Mouse (Mus musculus): ENCODE results near the gene Olfr1387. TPM values are rescaled to one million over a fixed set of nuclear protein-coding genes. Genes with fewer than 3 reads are reported as not detected.
"Not testable (repeated sequence)": the region's sequence is repeated elsewhere in the genome, so short reads cannot be mapped to it uniquely, and the experiment has no call there.

The Olfr1387 gene
- polyA plus RNA-seq (2015; fragmentation: Nextera tagmentation; extraction: Ambion mirVana), result not detected in 2 replicates

DNA sequence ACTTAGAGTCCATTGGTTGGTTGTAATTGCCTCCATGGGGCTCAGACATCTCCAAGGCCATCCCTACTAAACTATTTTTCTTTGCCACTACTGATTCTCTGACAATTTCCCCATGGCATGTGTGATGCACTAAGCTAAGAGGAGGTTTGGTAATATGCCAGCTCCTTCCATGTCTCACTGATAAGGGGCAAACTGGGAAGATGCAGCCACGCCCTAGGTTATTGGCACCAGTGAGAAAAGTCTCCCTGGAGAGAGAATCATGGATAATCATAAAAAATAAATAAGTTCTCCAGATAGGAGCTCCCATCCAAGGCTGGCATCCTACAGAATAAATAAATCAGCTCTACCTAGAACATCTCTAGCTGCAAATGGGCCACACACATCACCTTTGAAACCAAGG is at the start of gene Olfr1387:
Gene Olfr1387 (plus strand): TSS at position 301 of the 400 bp plus-strand sequence.
- DNase-seq (ENCODE audit: low spot score), result no peak

DNA sequence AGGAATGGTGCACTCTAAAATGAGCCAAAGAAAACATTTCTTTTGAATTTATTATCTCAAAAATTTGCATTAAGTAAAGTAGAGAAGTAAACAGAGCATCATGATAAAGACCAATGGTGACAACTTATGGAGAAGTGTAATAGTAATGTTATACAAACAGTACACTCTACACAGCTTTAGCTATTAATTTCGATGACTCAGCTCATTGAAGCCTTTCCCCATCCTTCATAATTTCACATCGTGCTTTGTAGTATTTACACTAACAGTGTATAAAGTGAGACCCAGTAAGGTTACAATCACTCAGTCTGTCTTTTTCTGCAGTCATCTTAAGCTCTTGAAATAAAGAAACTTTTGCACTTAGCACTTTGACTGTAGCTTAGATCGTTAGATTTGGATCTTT is 48.4 kb upstream of the Olfr1387 start:
- DNase-seq (ENCODE audit: low spot score), result no peak

DNA sequence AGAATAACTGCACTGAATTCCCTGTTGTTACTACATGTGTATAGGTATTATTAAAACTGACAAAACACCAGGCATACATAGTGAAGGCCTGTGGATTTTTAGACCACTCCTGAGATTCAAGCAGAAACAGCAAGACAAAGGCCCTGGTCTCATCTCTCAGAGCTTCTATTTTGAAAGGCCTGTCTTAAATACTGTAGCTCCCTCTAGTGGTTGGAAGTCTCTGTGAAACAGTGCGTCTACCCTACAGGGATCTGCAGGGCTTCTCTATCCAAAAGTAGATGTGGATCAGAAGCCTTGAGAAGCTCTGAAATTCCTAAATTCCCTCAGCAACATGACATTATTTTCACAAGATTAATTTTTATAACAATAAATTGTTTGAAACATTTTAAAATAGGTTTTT is 44.6 kb upstream of the Olfr1387 start:
- DNase-seq (ENCODE audit: low spot score), result peak; percentile 44

DNA sequence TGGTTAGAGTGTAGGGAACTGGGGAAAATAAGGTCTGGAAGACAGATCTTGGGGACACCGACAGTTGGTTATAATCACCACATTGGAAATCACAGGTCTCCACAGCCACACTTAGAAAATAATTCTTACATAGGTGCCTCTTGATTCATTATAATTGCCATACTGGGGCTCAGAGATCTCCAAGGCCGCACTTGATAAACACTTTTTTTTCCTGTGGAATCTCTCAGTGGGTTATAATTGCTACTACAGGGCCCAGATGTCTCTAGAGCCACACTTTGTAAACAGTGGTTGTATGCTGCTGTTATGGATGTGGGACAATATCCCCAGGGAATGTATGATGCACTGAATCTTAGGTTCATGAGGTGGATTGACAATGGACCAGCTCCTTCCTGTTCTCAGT is 32.4 kb upstream of the Olfr1387 start, which contains the start of gene Olfr1389:
Gene Olfr1389 (plus strand): TSS at position 301 of the 400 bp plus-strand sequence.
- no peak for DNase-seq (ENCODE audit: low spot score)

DNA sequence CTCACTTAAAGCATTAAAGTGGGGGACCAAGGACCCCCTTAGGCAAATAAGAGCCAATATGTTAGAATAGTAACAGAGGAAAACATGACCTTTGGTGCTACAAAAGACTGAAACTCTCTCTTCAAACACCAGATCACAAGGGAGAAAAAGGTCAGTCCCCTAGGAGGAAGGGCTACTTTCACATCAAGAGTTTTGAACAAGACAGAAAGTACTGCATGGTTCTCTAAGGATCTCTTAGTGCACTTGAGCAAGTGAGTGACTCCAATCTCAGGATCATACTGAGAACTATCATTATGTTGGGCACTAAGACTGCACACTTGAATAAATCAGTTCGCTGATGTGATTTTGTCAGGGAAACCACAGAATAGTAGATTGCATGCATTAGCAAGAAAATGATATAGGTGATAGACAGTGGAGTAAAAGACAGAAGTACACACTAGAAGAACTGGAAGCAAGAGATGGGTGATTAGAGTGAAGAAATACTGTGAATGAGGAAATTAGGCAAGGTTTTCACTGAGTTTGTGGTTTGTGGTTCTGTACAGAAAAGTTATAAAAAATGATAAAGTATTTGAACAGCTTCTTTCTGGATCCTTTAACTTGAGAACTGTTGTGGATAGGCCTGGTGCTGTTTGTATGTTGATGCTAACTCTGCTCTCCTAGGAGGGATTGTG is 29.8 kb upstream of the Olfr1387 start:
- no peak for DNase-seq (ENCODE audit: low spot score)

DNA sequence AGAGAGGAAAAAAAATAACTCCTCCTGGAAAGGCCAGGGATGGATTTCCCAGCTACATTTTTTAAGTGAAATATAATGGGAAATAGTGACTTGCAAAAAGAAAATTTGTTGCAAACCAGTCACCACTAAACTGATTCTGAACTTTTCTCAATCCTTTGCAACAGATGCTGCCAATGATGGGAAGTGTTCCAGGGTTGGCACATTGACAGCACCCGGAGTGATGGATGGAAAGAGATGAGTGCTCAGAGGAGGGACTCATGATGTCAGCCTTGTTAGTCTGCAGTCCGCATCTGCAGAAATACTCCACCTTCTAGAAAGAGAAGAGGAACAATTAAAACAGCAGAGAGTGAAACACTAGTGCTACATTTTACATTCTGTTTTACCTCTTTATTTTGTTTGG is 25.5 kb upstream of the Olfr1387 start:
- DNase-seq (ENCODE audit: low spot score), result no peak

DNA sequence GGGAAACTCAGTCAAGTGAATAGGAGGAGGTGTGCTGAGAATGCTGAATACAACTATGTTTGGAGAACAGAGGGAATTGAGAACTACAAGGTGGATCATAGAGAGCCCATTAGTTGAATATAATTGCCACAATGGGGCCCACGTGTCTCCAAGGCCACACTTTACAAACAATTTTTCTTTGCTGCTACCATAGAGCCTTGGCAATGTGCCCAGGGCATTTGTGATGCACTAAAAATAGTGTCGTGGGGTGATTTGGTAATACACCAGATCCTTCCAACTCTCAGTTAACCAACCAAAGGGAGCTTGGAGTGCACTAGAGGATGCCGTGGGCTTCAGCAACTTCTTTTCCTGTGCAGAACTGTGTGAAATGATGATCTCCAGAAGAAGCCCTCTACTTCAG is 18.7 kb upstream of the Olfr1387 start, which contains the start of gene Olfr1388:
Gene Olfr1388 (plus strand): TSS at position 214 of the 400 bp plus-strand sequence.
- DNase-seq (ENCODE audit: low spot score), result no peak

DNA sequence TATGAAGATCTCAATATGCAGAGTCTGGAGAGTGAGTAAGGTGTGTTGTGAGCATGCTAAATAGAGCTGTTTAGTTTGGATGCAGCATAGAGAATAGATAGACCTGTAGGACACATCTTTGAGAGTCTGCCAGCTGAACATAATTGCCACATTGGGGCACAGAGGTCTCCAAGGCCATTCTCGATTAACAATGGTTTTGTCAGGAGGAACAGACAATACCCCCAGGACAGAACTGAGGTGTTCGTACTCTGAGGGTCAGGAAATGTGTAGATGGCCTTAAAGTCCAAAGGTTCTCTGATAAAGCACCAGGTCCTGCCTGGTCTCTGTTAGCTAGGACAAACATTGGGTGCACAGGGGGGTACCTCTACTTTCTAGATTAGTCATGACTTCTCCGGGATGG is 9.6 kb downstream of the Olfr1387 start, which contains the start of gene Olfr1386:
Gene Olfr1386 (plus strand): TSS at position 301 of the 400 bp plus-strand sequence.
- DNase-seq (ENCODE audit: low spot score), result not testable (repeated sequence)

DNA sequence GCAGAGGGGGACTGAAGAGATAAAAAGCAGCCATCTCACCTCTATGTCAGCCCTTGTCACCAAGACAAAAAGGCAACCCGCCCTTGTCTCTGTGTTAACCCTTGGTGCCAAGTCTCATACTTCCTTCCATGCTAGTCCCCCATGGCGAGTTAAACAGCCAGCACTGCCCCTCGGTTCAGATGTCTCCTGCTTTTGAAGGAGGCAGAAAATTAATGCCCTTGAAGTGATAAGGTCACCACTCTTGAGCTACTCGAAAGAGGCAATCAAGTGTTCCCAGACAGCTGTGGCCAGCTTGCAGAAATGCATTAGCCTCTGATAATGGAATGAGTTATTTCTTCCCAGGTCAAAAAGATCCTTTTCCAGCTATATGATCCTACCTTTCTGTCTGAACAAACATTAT is 30.8 kb downstream of the Olfr1387 start:
- DNase-seq (ENCODE audit: low spot score), result no peak

DNA sequence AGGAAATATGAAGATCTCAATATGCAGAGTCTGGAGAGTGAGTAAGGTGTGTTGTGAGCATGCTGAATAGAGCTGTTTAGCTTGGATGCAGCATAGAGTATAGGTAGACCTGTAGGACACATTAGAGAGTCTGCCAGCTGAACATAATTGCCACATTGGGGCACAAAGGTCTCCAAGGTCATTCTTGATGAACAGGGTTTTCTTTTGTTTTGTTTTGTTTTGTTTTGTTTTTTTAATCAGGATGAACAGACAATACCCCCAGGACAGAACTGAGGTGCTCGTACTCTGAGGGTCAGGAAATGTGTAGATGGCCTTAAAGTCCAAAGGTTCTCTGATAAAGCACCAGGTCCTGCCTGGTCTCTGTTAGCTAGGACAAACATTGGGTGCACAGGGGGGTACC is 33.6 kb downstream of the Olfr1387 start, which contains the start of gene Olfr1385:
Gene Olfr1385 (plus strand): TSS at position 301 of the 400 bp plus-strand sequence.
- not testable (repeated sequence) for DNase-seq (ENCODE audit: low spot score)

Other genes with a start within 250 kb of the Olfr1387 start
- 82.0 and 82.7 TPM in 2 replicates for gene Mgat1, start 211.2 kb upstream of the Olfr1387 start, polyA plus RNA-seq (2015; fragmentation: Nextera tagmentation; extraction: Ambion mirVana)
- gene Olfr1393, start 177.0 kb upstream of the Olfr1387 start, polyA plus RNA-seq (2015; fragmentation: Nextera tagmentation; extraction: Ambion mirVana), result not detected in 2 replicates
- not detected in 2 replicates for gene Olfr1392, start 170.1 kb upstream of the Olfr1387 start, polyA plus RNA-seq (2015; fragmentation: Nextera tagmentation; extraction: Ambion mirVana)
- gene Olfr10, start 150.6 kb upstream of the Olfr1387 start, polyA plus RNA-seq (2015; fragmentation: Nextera tagmentation; extraction: Ambion mirVana), result not detected in 2 replicates
- gene Olfr1391, start 132.6 kb upstream of the Olfr1387 start, polyA plus RNA-seq (2015; fragmentation: Nextera tagmentation; extraction: Ambion mirVana), result not detected in 2 replicates
- gene Olfr1390, start 120.2 kb upstream of the Olfr1387 start, polyA plus RNA-seq (2015; fragmentation: Nextera tagmentation; extraction: Ambion mirVana), result not detected in 2 replicates
- gene Olfr1389, start 32.3 kb upstream of the Olfr1387 start, polyA plus RNA-seq (2015; fragmentation: Nextera tagmentation; extraction: Ambion mirVana), result not detected in 2 replicates
- gene Olfr1388, start 18.7 kb upstream of the Olfr1387 start, polyA plus RNA-seq (2015; fragmentation: Nextera tagmentation; extraction: Ambion mirVana), result 0.04 and 0.05 TPM in 2 replicates
- not detected in 2 replicates for gene Olfr1386, start 9.7 kb downstream of the Olfr1387 start, polyA plus RNA-seq (2015; fragmentation: Nextera tagmentation; extraction: Ambion mirVana)
- gene Olfr1385, start 33.7 kb downstream of the Olfr1387 start, polyA plus RNA-seq (2015; fragmentation: Nextera tagmentation; extraction: Ambion mirVana), result not detected in 2 replicates
- not detected in 2 replicates for gene Olfr1384, start 51.4 kb downstream of the Olfr1387 start, polyA plus RNA-seq (2015; fragmentation: Nextera tagmentation; extraction: Ambion mirVana)
- gene Olfr1383, start 64.3 kb downstream of the Olfr1387 start, polyA plus RNA-seq (2015; fragmentation: Nextera tagmentation; extraction: Ambion mirVana), result not detected in 2 replicates
- gene Olfr1382, start 72.9 kb downstream of the Olfr1387 start, polyA plus RNA-seq (2015; fragmentation: Nextera tagmentation; extraction: Ambion mirVana), result not detected in 2 replicates
- not detected in 2 replicates for gene Olfr1381, start 88.1 kb downstream of the Olfr1387 start, polyA plus RNA-seq (2015; fragmentation: Nextera tagmentation; extraction: Ambion mirVana)
- gene Olfr1380, start 101.5 kb downstream of the Olfr1387 start, polyA plus RNA-seq (2015; fragmentation: Nextera tagmentation; extraction: Ambion mirVana), result not detected in 2 replicates
- 0.31 and 0.35 TPM in 2 replicates for gene Flt4, start 153.9 kb downstream of the Olfr1387 start, polyA plus RNA-seq (2015; fragmentation: Nextera tagmentation; extraction: Ambion mirVana)
- gene Scgb3a1, start 208.3 kb downstream of the Olfr1387 start, polyA plus RNA-seq (2015; fragmentation: Nextera tagmentation; extraction: Ambion mirVana), result 2.5 and 5.7 TPM in 2 replicates